Mouse (Mus musculus): ENCODE measurements at regions not wholly inside any gene's neighbourhood (a gene's known extent, or its start where the extent isn't known, plus 50 kb on each side); places are given as distances from the start of the nearest gene placed in this dataset.

- no peak for DNase-seq
Observed at GRCm38 (mm10) chr11:42949823-42950222, 85.7 kb upstream of the Gm9972 start.

- DNase-seq: no peak
Observed at GRCm38 (mm10) chr11:42954169-42954568, 81.4 kb upstream of the Gm9972 start.

GRCm38 (mm10) chr11:42965732-42966131, 69.8 kb upstream of the Gm9972 start:
- no peak for DNase-seq

- DNase-seq: no peak
Observed at GRCm38 (mm10) chr11:42978245-42978644, 57.3 kb upstream of the Gm9972 start.

Data from cerebellum, postnatal 14 days (tissue).